Mouse (Mus musculus) liver, postnatal 0 days (tissue): ENCODE measurements at regions not wholly inside any gene's neighbourhood (a gene's known extent, or its start where the extent isn't known, plus 50 kb on each side); places are given as distances from the start of the nearest gene placed in this dataset.

Source experiments
- CTCF ChIP-seq: sonication (generic); IDR thresholded peaks from 2 replicates; pipeline ENCODE4 v1.5.1; 2016; ENCODE audit warnings: antibody characterized with exemption, low read depth
- EP300 ChIP-seq: IDR thresholded peaks from 2 replicates; pipeline ENCODE4 v1.6.1; 2016; ENCODE audit warnings: antibody characterized with exemption, low read depth, mild to moderate bottlenecking

DNA sequence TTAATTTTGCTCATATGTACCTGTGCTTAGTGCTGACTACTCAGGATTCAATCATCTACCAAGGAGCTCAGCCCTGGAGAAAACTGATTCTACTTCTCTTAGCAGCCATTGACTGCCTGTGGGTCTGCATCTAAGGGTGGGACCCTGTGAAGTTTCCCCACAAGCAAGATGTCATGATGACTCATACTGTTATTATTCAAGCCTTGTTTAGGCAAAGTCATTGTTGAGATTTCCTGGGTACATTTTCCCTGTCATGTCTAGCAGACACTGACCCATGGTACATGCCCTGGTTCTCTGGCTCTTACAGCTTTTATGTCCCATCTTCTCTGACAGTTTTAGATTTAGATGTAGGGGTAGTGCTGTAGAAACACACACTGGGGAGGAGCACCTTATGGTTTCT is 853.8 kb downstream of the Car8 start:
- no peak for TF ChIP-seq EP300
- TF ChIP-seq CTCF = no peak
